Mouse (Mus musculus) spleen, adult 2 months (tissue): Measurements from ENCODE around the gene Pimreg.

Experiments
- CTCF ChIP-seq: fragments of 200-500 bp; IDR thresholded peaks from 2 replicates; pipeline ENCODE4 v1.5.1; 2011; ENCODE audit warnings: mild to moderate bottlenecking, inconsistent platforms; ENCODE audit not compliant: insufficient read depth, insufficient read length, insufficient replicate concordance; ENCODE audit errors: extremely low read depth
- POLR2A ChIP-seq: fragments of 200-500 bp; IDR thresholded peaks from 2 replicates; pipeline ENCODE4 v1.6.1; 2011; ENCODE audit warnings: low read depth, low read length, inconsistent platforms

DNA sequence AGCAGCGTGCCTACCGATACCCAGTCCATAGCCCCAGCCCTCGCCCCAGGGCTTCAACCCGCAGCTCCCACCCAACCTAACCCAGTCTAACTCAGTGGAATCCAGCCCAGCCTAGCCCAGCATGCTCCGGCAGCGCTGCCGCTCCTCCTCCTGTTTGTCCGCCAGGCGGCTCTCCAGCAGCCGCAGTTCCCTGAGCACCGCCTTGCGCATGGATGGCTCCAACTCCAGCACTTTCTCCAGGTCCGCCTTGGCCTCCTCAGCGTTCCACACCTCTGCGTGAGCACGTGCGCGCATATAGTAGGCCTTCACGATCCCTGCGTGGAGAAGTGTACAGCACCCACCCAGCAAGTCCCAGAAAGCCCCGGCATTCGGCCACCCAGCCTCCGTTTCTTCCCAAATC is 12.7 kb upstream of the Pimreg start:
- TF ChIP-seq POLR2A (no peak), CTCF (no peak)
